Mouse (Mus musculus): ENCODE measurements around the gene 1110059E24Rik. TPM values are rescaled to one million over a fixed set of nuclear protein-coding genes. Genes with fewer than 3 reads are reported as not detected.

The 1110059E24Rik gene
- total RNA-seq, 1 experiment from 2014 or later = 172 TPM

Other genes starting within 250 kb of the 1110059E24Rik start
- gene Gda, start 179.5 kb downstream of the 1110059E24Rik start, total RNA-seq (2017) = 577 and 629 TPM in 2 replicates
- gene Abhd17b, start 209 bp upstream of the 1110059E24Rik start, total RNA-seq (2017) = 110 and 128 TPM in 2 replicates
- 12.0 and 14.1 TPM in 2 replicates for gene Cemip2, start 125.4 kb upstream of the 1110059E24Rik start, total RNA-seq (2017)

Data from neutrophil, adult 5-6 weeks (primary cell).